Mouse (Mus musculus) lung, postnatal 14 days (tissue): ENCODE measurements at regions not wholly inside any gene's neighbourhood (a gene's known extent, or its start where the extent isn't known, plus 50 kb on each side); places are given as distances from the start of the nearest gene placed in this dataset.

Experiments used
- DNase-seq: peaks from one replicate; pipeline ENCODE4 v3.0.0; 2021

GRCm38 (mm10) chr7:95834236-95834919 is 336.7 kb upstream of the Tenm4 start:
- no peak for DNase-seq

GRCm38 (mm10) chr7:95840476-95840875 is 330.6 kb upstream of the Tenm4 start:
- DNase-seq: no peak

DNA sequence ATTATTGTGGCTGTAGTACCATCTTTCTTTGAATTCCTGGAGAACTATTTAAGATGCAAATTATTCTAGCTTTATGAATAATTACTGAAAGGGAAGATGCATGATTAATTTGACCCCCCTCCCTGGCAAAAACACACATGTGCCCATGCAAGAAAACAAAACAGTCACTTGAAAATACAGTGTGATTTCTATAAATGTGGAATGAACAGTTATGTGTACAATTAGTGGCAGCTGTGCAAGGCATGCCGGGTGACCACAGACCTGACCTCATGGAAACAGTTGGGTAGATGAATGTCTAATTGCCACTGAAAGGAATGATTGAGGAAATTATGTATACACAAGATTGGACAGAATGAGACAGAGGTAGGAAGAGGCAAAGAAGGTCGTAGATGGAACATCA is 321.2 kb upstream of the Tenm4 start:
- DNase-seq: no peak

GRCm38 (mm10) chr7:95852630-95853029 is 318.4 kb upstream of the Tenm4 start:
- DNase-seq: no peak

- no peak for DNase-seq
These were observed 317.7 kb upstream of the Tenm4 start for GRCm38 (mm10) chr7:95853225-95853812.

- DNase-seq: no peak
These were observed 312.8 kb upstream of the Tenm4 start for GRCm38 (mm10) chr7:95858247-95858646.

GRCm38 (mm10) chr7:95864233-95864632 is 306.8 kb upstream of the Tenm4 start:
- DNase-seq: no peak

DNA sequence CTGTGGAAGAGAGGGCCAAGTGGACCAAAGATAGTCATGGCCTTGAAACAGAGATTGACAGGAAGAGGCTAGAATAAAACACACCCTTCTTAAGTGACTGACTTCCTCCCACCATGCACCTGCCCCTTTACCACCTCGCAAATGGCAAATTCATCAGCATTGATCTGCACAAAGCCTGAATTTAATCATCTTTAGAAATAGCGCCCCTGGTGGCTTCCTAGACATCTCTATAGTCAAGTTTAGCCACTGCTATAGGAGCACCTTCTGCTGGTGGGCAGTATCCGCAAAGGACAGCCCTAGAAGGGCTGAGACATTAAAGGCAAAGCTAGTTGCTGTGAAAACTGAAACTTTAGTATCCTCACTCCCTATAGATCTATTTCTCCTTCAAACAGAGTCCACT is 305.8 kb upstream of the Tenm4 start:
- no peak for DNase-seq

DNA sequence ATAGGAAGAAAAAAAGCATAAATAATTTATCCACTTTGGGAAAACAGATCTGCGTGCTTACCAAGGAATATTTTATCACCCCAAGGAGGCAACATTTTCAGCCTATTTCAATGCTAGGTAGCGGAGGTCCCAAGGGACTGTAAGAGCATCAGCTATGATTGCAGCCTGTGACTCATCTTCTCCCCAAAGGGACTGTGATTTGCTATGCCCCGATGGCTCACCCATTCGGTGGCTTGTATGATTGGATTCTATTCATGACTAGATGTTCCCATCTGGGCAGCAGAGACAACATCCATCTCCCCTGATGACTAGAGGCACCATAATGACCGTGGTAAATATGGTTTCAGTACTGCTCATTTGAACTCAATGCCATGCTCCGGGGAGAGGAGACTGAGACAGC is 302.3 kb upstream of the Tenm4 start:
- DNase-seq: no peak

DNA sequence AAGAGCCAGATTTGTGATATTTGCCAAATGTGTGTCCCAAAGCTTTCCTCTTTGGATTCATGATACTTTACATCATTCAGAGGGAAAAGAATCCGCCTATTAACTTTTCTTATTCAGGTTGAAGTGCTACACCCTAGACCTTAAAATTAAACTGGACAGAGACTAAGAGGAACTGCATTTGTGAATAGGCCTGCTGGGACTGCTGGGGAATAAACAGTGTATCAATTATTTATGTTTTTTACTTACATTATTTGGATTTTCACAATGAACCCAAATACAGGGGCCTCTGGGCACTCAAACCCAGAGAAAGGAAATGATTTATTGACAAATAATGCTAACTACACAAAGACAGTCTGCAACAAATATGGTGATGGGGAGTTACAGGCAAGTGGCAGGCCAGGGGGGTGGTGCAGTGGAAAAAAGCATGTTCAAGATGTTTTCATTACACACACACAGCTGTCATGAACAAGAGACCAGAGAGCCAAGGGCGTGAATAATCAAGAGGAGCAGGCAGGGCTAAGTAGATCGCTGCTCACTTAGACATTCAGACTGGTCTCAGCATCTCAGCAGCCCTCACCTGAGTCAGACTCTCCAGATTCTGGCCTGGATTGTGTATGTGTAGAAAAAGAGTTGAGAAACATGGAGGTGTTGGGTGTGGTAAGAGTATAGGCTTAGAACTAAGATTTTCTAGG is 290.3 kb upstream of the Tenm4 start:
- DNase-seq: no peak

GRCm38 (mm10) chr7:95901524-95901923 is 269.5 kb upstream of the Tenm4 start:
- DNase-seq: no peak

GRCm38 (mm10) chr7:95914406-95915080 is 256.5 kb upstream of the Tenm4 start:
- peak; percentile 10 for DNase-seq

DNA sequence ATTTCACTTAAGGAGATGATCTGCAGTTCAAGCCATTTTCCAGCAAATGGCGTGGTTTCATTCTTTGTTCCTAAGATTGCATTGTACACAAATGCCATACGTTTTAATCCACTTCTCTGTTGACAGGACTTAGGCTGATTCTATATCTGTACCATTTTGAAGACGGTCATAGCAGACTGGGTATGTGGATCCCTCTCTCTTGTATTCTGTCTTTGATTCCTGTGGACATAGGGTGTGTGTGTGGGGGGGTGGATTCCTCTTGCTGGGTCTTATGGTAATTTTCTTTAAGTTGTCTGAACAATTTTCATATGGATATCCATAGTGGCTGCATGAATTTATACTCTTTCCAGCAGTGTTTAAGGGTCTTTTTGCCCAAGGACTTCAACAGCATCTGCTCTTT is 251.1 kb upstream of the Tenm4 start:
- DNase-seq: no peak

GRCm38 (mm10) chr7:95924805-95925204 is 246.2 kb upstream of the Tenm4 start:
- DNase-seq: no peak

DNA sequence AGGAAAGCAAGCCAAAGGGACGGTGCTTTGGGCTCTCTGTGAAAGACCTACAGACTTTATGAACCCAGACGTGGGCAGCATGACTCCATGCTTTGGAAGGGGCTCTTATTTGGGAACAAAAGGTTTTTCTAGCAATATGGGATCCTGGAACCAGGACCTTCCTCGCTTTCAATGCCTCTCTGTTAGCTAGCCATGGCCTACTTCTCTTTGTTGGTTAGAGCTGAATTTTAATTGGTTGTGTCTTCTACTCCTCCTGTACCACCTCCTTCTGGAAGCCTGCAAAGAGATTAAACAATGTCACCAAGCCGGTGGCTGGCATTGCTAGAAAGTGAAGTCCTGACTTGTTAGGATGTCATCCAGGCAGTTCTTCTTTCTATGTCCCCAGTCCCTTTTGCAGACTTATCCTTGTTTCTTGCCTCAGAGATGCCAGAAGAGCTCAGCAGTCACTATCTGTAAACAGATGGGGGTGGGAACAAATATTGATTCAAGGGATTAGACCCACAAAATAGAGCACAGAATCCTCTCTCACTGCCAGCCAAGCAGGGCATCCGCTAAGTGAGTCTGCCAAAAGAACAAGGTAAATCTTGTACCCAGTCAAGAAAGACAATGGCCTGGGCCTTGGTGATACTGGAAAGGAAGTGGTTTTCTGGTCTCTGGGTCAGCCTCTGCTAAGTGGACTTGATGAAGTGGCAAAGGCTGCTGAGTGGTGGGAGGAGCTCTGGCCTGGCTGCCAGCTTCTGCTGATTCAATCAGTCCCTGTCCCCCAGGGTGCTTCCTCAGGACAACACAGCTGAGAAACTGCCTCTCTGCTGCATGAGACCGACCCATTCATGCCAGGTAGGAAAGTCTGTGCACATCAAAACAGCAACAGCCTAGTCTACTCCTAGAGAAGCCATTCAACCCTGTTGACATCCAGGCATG is 244.7 kb upstream of the Tenm4 start:
- no peak for DNase-seq

DNA sequence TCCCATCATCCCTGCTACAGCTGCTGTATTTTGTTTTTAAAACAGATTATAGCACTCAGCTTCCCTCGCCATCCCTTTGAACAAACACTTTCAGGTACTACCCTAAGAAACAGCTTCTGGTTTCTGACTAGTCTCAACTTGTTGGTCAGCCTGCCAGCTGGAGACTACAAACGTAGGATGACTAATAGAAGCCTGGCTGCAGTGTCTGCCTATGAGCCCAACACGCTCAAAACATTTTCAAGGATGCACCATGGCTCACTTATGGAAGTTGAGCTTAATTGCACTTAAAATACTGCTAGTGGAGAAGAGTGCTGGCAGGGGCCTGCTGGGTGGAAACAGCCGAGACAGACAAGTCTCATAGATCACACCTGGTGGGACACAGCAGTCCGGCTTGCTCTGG is 234.4 kb upstream of the Tenm4 start:
- no peak for DNase-seq

- DNase-seq: no peak
These were observed 227.6 kb upstream of the Tenm4 start for GRCm38 (mm10) chr7:95943420-95943819.

GRCm38 (mm10) chr7:95952395-95952794 is 218.7 kb upstream of the Tenm4 start:
- no peak for DNase-seq

GRCm38 (mm10) chr7:95954511-95954910 is 216.5 kb upstream of the Tenm4 start:
- DNase-seq: no peak

- no peak for DNase-seq
These were observed 215.9 kb upstream of the Tenm4 start for GRCm38 (mm10) chr7:95955119-95955518.

GRCm38 (mm10) chr7:95959068-95959467 is 212.0 kb upstream of the Tenm4 start:
- DNase-seq: no peak

- no peak for DNase-seq
These were observed 199.2 kb upstream of the Tenm4 start for GRCm38 (mm10) chr7:95971863-95972262.

DNA sequence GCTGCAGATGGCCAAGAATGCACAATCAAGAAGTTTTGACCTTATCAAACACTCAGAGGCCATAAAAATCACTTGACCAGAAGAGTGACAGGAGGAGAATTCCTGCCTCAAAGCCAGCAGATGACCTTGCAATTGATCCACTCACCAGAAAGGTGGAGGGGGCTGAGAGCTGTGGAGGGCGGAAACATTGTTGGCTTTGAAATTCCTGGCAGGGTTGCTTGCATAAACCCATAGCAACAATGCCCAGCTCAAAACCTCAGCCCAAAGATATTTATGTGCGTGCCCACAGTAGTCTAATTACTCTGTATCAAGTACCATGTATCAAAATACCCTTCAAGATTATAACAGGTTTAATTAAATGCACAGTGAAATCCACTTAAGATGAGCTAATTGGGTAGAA is 197.0 kb upstream of the Tenm4 start:
- DNase-seq: no peak
